Mouse (Mus musculus): Measurements from ENCODE around the gene Kcnj2.

The Kcnj2 gene

DNA sequence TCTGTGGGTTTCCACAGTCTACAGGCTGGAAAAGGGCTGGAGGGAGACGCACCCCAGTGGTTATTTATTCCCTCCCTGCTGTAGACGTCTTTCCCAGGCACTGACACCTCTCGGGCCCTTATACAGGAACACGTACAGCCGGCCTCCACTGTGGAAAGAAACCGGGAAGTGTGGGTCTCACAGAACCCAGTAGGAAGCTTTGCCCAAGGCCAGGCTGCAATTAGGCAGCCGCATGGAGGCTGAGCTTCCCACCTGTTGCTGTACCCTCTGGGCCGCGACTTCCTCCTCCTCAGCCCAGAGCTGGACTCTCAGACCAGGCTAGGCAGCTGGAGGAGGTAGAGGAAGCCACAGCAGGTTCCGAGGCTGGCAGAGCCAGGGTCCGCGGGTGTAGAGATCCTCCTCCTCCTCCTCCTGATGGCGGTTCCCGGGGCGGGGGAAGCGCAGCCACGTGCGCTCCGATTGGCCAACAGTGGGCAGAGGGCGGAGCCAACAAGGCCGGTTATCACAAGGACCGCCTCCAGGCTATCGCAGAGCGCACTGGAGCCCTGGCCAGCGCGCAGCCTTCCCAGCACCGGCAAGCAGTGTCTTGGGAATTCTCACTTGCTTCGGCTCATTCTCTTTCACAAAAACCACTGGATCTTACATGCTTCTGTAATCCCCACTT lies at the start of gene Kcnj2:
TSS of gene Kcnj2 (plus strand) at position 530 of the 664 bp plus-strand sequence.
- peak; percentile 89 for DNase-seq (ENCODE audit: low spot score)

DNA sequence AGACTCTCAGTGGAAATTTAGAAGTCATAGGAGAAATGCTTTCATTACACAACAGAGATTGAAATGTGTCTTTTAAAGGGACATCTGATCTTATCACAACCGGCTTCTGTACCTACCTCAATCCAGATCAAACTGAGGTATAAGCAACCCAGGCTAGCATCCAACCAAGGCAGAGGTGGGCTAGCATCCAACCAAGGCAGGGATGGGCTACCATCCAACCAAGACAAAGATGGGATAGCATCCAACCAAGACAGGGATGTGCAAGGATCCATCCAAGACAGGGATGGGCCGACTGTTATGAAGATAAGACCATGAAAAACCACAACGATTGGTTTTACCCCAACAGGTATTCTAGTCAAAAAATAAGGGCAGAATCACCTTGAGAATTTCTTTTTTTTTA lies 49.8 kb upstream of the Kcnj2 start:
- no peak for DNase-seq (ENCODE audit: low spot score)

DNA sequence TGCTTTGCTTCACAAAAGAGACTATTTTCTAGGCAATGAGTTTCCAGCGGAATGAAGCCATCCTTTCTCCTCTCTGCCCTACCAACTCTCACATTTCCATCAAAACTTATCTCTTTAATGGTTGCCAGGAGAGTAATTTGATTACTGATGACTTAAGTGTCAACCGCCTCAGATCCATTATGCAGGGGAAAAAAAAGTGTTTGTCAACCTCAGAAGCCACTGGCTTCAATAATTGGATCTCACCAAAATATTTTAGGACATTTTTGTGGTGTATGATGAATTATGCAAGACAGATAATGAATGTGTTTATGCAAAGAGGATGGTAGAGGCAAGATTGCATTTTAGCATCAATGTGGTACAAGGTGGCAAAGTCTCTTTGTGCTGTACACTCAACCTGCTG lies 45.8 kb upstream of the Kcnj2 start:
- DNase-seq (ENCODE audit: low spot score) = no peak

DNA sequence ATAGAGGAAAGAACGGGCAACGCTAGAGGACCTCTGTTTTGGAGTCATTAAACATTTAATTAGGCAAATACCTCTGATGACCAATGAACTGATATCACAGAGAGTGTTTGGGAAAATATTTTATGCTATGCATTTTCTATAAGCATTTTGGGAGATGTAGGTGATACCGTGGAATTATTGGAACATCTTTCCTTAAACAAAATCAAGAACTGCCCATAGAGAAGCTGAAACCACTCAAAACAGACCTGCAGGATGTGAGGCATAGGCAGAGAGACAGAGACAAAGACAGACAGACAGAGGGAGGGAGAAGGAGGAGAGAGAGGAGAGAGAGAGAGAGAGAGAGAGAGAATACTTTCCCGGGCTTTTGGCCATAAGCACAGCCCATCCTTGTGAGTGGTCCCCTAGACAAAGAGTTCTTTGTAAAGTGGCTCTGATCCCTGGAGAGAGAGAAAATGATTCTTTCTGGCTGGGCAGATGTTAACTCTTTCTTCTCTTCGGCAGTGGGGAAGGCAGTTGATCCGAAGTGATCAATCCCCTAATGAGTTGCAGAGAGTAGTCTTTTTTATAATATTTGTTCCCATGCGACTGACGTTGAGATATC lies 43.2 kb upstream of the Kcnj2 start:
- no peak for DNase-seq (ENCODE audit: low spot score)

DNA sequence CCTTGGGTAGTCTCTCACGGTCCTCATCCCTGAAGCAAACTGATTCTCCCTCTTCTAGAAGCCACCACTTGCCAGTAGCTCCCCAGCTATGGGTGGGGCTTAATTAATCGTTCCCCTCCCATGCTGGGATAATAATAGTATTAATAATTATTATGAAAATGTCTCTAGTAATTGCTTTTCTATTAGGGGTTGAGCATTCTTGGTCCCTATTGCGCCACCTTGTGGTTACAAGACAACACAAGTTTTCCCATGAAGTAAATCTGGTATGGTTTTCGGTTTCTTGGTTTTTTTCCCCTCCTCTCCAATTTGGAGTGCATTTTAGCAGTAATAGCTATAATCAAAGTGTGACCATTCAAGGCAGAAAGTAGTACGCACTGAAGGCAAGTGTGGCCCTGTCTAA lies 23.8 kb upstream of the Kcnj2 start:
- DNase-seq (ENCODE audit: low spot score) = peak; percentile 54

DNA sequence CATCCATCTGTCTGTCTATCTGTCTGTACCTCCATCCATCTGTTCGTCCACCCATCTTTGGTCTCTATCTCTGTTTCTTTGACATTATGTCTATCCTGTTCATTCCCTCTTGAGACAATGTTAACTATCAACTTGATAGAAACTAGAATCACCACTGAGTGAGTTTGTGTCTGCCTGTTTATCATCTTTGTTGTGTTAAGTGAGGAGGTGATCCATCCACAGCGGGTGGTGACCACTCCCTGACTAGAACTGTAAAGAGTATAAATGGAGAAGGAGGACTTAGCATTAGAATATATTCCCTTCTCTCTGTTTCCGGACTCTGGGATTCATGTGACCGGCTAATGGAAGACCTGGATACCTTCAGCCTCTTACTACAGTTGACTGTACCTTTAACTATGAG lies 22.7 kb upstream of the Kcnj2 start:
- no peak for DNase-seq (ENCODE audit: low spot score)

DNA sequence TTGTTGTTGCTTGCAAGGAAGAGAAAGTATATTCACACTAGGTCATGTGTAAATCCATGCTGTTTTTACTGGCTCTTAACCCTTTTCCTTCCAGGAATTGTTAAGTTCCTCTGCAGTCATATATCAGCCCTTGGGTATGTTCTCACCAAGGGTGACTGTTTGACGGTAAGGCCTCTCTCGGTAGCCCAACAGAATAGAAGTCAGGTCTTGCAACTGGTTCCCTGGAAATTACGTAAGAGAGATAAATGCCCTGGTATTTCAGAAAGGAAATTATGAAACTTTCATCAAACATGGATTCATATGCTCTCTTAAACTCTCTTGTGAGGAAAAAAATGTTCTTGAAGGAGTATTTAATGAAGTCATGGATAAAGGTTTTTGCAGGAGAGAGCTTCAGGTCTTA lies 11.7 kb upstream of the Kcnj2 start:
- DNase-seq (ENCODE audit: low spot score) = no peak

DNA sequence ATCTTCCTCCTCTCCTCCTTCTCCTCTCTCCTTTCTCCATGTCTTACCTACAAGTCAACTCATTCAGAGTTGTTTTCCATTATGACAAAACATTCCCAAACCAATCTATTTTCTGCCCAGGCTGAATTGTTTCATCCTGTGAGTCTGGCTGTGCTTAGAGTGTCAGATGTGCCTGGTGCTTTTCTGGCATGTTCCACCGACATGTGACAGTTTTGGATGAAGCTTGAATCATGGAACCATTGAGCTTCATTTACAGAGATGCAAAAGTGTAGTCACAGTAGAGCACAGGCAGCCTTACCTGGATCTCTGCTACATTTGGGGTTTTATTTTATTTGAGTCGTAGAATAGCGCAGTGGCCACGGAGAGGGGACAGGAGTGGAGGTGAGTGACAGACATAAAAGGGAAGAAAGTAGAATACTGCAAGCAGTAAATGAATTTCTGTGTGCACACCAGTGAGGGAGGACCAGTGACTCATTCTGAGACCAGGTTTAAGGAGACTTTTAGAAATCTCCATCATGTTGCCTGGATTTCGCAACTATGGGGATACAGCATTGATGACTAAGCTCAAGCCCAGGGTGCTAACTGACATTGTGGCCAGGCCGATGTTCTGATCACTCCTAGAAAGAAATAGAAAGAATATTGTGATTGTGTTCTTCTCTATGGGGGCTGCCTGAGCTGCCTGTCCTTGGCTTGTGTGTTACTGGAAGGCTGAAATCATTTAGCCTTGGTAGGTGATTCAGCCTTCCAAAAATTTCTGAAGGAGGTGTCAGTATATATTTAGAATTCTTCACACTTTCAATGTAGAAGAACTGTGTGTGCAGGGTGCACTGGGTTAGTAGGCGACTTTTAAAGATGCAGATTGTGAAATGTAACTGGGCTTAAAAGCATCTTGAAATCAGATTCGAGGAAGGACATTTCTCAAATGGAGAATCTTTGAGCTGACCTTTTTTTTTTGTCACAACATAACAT lies 10.8 kb upstream of the Kcnj2 start:
- DNase-seq (ENCODE audit: low spot score) = no peak

DNA sequence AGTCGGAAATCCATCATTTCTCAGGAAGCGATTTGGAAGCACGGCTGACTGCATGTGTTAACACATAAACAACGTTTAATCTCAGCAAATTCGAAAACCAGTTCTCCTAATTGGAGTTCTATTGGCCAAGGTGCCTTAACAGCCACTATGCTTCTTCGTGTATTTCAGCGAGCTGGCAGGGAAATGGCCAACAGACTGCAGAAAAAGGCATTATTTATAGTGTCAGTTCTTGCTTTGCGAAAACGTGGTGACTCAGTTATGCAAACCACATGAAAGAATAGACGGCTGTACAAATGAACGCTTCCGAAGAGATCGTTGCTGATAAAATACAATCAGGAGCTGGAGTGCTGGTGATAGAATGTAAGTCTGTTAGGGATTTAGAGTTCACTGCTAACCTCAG lies 9.9 kb upstream of the Kcnj2 start:
- DNase-seq (ENCODE audit: low spot score) = no peak

DNA sequence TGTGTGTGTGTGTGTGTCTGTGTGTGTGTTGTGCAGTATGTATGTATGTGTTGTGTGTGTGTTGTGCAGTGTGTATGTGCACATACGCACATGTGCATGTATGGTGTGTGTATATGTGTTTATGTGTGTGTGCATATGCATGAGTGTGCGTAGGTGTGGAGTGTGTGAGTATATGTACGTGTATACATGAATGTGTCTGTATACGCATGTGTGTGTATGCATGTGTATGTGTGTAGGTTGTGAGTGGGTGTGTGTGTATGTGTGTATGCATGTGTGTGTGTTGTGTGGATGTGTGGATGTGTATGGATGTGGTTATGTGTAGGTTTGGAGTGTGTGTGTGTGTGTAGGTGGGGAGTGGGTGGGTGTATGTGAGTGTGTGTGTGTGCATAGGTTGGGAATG lies 8.5 kb upstream of the Kcnj2 start:
- DNase-seq (ENCODE audit: low spot score) = no peak

DNA sequence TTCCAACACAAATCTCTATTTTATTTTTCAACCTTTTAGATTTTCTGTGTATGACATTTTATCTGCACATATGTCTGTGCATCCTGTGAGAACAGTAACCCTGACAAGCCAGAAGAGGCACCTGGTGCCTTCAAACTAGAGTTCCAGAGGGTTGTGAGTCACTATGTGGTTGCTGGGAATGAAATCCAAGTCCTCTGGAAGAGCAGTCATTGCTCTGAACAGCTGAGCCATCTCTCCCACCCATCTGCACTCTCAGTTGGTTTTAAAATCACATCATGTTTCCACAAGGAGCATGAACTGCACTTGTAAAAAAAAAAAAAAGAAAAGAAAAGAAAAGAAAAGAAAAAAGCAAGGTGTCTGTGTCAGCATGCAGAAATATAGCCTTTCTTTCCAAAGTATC lies 6.5 kb upstream of the Kcnj2 start:
- no peak for DNase-seq (ENCODE audit: low spot score)

DNA sequence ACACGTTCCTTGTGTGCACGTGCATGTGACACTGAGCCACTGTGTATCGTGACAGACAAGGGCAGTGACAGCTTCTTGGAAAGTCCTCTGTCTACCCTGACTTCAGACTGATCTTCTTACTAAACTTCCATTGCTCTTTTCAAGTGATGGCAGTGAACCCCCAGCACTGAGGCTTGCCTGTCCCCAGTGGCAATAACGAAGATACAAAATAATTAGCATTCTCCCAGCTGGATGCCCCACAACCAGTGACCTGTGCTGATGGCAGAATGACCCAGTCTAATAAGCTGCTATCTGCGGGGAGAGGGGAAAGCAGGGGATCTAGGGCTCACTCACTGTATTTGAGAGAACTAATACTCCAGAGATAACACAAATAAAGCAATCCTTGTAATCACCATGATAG lies 5.7 kb upstream of the Kcnj2 start:
- DNase-seq (ENCODE audit: low spot score) = no peak

DNA sequence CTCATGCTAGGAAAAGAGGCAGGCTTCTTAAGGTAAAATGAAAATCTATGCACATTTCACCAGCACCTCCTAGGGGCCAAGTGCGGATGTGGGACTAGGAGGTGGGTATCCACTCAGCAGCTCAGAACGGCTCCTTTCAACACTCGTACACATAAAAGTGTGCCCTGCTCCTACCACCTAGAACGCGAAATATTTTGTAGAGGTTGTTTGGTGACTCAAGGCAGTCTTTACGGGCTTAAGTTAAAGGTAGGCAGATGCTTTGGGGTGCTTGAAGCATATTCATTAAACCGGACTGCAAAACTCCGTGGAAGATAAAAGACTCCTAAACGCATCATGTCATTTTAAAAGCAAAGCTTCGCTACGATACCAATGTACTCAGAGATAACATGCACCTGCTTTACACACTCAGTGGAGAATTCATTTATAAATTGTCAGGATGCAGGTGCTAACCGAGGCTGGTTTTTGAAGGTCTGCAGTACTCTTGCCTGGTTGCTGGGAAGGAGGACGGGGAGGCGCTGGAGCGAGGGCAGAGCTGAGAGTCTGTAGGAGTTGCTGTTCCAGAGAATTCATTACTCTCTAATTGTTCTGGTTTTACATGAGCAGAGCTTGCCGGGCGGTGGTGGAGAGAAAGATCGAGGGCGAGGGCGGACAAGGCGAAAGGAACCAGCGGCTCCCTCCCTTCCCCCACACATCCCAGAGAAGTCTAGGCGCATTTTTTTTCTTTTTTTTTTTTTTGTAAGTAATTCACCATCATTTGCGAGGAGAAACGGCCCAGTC lies 1.0 kb upstream of the Kcnj2 start:
- peak; percentile 48 for DNase-seq (ENCODE audit: low spot score)

DNA sequence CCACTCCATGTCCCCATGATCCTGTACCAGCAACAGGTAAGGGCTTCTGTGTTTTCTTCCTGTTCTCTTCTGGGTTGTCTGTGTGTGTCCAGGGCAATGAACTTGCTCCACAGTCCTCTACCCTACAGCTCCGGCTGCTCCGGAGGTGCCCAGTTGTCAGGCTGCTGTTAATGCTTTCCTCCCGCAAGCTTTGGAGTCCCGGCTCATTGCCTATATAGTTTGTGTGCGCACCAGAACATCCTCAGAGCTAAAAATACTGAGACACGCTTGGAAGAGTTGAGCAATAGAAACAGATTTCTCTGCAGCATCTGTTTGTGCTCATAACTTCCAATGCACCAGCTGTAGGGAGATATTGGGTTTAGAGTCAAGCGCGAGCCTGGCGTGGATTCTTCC lies 331 bp downstream of the Kcnj2 start:
- DNase-seq (ENCODE audit: low spot score) = peak; percentile 39

DNA sequence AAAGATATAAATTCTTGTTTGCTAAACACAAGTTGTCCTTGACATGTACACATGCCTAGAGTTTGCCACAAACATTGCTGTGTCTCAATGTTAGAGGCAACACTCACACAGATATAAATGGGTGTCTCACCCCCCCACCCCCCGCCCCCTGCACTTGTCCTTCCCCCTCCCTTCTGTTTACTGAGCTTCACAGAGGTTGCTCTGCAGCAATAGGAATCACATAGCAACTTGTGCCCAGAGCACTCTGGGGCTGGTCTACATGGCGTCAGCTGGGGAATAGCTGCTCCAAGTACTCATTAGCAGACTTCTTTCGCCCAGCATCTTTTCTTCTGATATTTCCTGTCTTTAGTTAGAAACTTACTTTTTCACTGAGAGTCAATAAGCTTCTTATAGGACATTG lies 1.8 kb downstream of the Kcnj2 start:
- no peak for DNase-seq (ENCODE audit: low spot score)

DNA sequence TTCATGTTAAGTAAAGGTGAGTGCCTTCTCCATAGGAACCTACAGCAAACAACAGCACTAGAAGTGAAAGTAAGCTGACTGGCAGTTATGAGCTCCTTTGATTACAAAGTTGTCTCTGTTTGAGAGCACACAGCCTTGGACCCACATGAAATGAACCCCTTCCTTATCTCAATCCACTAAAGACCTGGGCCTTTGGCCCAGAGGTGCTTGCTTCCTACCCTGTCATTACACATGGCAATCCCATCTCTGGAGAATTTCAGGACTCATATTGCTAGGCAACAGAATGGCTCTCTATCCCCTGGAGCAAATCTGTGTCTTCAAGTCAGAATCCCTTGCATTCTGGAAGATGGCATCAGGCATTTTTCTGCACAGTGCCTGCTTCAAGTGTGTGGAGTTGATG lies 4.5 kb downstream of the Kcnj2 start:
- DNase-seq (ENCODE audit: low spot score) = no peak

DNA sequence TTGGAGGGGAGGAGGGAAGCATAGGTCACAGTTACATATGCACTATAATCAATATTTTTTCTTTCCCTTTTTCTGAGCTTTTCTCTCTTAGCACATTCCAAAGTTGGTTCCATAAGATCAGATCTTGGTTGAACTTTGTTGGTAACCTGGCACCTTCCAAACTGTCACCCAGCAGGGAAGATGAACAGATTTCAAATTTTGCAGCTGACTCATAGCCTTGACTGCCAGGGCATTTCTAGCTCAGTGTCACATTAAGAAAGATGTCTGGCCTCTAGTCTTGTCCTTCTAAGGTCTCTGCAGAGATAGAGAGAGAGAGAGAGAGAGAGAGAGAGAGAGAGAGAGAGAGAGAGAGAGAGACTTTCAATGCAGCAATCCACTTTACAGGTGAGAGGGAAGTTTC lies 8.2 kb downstream of the Kcnj2 start:
- no peak for DNase-seq (ENCODE audit: low spot score)

DNA sequence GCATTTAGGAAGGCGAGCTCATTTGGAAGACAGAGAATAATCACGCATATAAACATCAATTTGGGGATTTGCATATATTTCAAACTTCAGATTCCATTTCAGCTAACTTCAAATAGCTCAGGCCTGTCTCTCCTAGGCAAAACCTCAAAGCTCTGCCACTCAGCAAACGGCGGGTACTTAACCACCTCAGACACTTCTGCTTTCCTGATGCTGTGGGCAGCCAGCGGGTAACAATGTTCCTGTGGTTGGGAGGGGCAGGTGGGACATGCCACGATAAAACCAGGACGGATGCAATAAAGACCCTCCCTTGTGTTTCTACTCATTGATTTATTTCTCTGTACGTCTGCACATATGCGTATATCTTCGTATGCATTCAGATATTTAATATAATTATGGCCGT lies 12.1 kb downstream of the Kcnj2 start:
- DNase-seq (ENCODE audit: low spot score) = no peak

DNA sequence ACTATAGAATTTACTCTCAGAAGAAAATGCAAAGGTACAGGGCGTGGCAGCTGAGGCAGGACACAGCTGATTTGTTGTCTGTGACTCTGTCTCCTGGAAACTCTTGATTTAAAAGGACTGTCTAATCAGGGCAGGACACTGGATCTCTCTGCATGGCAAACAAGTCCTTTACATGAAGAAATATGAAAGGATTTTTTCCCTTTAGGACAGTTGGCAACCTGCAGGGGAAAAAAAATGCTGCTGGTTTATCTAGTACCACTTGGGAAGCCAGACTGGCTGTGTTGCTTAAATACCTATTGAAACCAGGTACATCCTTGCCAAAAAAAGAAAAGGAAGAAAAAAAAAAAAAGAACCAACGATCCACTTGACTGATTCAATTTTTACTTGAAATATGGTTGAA lies 17.0 kb downstream of the Kcnj2 start:
- DNase-seq (ENCODE audit: low spot score) = no peak

DNA sequence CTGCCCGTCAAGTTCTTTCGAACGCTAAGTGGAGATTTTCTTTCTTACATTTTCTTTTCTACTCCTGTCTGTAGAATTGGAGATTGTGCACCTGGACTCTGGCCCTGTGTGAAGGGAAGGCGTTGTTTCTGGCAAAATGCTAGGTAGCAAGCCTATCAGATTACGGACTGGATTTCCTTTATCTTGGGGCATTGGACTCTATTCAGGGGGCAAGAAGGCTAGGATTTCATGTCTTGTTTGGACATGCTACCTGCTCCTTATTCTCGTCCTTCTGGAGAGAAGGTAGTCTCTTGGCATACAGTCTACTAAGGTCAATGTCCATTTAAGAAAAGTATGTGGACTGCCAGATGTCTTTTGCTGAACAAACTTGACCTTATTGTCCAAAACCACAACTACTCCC lies 21.0 kb downstream of the Kcnj2 start:
- DNase-seq (ENCODE audit: low spot score) = no peak

DNA sequence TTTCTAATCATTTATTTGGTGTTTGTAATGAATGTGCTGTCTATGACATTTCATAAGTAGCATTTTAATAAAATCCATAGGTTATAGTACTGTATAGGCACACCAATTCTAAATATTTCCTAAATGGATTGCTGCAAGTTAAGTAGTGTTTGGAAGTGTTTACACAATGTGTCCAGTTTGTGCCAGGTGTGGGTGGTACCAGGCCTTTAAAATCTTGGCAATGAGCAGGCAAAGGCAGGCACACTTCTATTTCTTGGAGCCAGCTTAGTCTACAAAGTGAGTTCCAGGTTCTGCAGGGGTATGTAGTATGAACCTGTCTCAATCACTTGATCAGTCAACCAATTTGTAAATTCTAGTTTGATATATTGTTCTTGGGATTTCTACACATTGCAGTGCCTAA lies 22.3 kb downstream of the Kcnj2 start:
- DNase-seq (ENCODE audit: low spot score) = no peak

DNA sequence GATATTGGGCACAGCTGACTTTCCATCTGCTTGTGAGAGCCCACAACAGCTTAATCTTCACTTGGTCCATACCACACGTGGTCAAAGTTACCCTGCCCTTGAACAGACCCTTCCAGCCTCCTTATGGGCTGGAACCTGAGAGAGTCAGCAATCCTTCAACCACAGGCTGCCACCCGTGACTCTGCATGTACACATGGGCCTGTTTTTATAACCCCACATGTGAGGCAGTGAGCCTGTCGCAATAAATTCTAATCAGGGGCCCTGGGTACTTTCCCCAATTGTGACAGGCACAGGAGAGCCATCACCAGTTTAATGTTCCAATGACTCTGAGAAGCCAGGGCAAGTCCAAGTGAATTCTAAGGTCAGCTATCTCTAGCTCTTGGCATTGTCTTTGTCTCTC lies 22.8 kb downstream of the Kcnj2 start:
- no peak for DNase-seq (ENCODE audit: low spot score)

Measured in testis, postnatal 10 days (tissue).